Mouse (Mus musculus) spleen, postnatal 4 days (tissue): ENCODE measurements at regions not wholly inside any gene's neighbourhood (a gene's known extent, or its start where the extent isn't known, plus 50 kb on each side); places are given as distances from the start of the nearest gene placed in this dataset.

ENCODE experiments used
- DNase-seq, 2 experiments: peaks; one replicate each; pipeline ENCODE4 v3.0.0; 2022; ENCODE audit warnings: low spot score in 2 of 2

- DNase-seq = no peak
These were observed 50.2 kb upstream of the Nxt1 start for GRCm38 (mm10) chr2:148622216-148622615.

DNA sequence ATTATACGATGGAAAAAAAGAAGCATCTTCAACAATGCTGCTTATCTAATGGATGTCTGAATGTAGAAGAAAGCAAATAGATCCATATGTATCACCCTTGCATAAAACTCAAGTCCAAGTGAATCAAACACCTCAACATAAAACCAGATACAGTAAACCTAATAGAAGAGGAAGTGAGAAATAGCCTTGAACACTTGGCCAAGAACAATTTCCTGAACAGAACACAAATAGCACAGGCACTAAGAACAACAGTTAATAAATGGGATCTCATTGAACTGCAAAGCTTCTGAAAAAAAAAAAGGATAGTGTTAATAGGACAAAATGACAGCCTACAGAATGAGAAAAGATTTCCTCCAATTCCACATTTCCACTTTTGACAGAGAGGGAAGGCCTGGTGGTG, 60.5 kb upstream of the Nxt1 start:
- DNase-seq = no peak

DNA sequence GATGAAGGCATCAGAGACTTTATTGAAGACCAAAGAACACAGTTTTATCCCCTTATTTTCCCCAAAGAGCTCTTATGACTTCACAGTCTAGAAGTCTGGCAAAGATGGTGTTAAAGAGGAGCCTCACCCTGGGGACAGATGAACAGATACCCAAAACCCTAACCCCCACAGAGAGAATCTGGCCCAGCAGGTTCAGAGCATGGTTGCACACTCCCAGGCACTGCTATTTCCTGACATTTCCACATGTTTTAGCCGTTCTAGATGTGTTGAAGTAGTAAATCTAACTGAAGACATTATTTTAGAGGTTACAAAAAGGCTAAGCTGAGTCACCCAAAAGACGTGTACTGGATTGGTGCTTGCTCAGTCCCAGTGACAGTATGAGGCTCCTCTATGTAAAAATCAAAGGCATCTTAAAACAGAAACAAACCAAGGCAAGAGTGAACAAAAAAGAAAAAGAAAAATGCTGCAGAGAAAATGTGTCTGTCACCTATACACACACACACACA, 66.9 kb upstream of the Nxt1 start:
- no peak for DNase-seq

- DNase-seq = no peak
These were observed 68.5 kb upstream of the Nxt1 start for GRCm38 (mm10) chr2:148603951-148604350.

DNA sequence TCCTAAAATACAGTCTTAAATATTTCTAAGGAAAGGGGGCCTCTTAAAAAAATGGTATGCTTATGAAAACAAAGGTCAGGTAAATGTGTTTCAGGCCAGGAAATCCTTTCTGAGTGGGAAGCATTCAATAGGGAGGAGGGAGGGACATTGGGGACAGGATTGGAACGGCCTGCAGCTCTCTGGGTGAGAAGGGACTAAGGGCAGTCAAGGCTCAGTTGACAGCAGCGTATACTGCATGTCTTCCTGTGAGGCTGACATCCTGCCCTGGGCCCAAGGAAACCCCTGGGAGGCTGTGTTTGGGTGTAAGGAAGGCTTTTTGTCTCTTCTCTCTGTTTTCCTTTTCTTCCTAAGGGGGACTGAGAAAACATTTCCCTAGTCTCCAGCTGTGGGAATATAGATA, 69.1 kb upstream of the Nxt1 start:
- DNase-seq = no peak

DNA sequence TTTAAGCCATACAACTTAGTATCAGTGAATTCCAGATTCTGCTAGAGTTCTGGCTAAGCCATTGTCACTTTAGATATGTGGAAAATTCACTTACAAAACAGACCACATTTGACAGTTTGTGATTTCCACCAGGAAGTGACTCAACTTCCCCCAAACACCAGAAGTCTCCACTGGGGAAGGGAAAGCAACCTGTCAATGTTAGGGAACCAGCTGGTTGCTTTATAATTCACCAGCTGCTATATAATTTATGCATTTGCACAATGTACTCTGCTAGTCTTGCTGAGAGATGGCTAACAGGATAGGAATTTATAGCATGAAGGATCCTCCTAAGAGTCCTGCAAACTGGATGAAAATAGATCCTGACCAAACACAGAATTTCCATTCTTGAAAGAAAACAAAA, 72.9 kb upstream of the Nxt1 start:
- DNase-seq = no peak

DNA sequence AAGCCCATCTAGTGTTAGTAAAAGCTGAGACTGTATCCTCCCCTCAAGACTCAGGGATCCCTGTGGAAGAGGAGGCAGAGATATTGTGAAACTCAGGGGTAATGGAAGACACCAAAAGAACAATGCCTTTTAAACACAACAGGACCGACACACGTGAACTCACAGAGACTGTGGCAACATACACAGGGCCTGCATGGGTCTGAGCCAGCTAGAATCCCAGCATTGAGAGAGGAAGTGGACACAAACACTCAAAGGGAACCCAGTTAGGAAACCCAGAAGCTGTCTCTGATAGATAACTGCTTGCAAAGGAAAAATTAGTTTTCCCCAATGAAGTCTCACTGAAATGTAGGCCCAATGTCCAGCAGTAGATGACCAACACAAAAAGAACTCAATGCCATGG, 75.4 kb upstream of the Nxt1 start:
- no peak for DNase-seq

DNA sequence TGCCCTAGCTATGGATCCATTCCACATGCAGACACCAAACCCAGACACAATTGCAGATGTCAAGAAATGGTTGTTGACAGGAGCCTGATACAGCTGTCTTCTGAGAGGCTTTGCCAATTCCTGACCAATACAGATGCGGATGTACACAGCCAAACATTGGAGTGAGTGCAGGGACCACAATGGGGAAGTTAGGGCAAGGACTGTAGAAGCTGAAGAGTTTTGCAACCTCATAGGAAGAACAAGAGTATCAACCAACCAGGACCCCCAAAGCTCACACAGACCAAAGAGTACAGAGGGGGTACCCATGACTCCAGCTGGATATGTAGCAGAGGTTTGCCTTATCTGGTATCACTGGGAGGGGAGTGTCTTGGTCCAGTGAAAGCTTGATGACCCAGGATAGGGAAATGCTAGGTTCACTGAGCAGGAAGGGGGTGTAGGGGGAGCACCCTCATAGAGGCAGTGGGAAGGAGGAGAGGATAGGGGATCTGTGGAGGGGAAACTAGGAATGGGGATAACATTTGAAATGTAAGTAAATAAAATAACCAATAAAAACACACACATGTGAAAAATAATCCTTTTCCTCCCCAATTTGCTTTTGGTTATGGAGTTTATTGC, 86.6 kb upstream of the Nxt1 start:
- no peak for DNase-seq

DNA sequence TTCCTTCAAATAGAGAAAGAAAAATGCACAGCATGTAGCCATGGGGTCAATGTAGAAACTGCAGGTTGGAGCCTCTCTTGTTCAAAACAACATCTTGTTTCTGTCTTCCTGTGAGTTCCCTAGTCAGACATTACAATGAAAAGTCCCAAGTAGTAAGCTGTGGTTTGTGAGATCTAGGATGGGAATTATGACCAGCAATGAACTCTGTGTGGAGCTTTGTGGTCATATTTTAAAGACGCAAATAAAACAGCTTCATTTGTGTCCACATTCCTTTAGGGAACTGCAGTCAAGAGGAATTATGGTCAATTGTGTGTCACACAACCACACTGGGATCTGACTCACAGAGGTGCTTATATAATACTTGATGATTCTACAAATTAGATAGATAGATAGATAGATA, 90.2 kb upstream of the Nxt1 start:
- no peak for DNase-seq

DNA sequence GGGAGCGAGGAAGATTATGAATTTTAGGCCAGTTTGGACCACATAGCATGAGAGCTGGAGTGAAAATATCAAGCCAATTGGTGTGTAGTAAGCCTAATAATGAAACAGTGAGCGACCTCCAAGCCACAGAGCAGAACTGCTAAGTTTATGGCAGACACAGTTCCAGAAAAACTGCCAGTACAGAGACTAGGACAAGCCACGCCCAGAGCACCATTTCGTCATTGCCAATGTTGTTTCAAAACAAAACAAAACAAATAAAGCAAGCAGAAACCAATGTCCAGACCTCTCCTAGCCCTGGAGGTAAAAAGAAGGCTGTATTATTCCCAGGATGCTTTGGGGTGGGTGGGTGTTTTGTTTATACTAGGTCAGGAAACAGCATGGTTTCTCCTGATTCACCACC, 90.7 kb upstream of the Nxt1 start:
- DNase-seq = no peak

DNA sequence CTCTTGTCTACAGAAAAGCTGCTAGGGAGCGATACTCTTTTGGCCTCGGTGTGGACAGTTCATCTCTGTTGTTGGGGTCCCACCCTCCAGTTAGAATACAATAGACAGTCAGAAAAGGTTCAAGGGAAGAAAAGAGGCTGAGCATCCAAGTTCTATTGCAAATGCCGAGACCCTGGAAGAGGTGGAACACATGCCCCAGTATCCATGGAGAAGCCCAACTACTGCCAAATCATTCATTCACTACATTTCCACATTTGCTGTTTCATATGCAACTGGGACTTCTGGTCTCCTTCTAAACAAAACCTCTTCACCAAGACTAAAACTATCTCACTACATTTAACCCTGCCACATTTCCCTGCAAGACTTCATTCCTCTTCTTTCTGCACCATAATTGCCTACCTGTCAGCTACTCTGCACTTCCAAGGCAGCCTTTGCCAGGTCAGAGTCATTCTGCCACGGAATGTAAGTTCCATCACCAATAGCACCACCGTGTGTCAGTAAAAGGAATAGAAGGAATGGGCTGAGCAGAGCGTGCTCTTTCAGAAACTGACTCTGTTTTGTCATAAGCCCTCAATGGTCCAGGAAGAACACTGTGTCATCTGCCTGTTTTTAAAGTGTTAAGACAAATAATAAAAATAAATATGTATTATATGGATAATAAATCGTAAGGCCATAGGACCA, 92.0 kb upstream of the Nxt1 start:
- no peak for DNase-seq

DNA sequence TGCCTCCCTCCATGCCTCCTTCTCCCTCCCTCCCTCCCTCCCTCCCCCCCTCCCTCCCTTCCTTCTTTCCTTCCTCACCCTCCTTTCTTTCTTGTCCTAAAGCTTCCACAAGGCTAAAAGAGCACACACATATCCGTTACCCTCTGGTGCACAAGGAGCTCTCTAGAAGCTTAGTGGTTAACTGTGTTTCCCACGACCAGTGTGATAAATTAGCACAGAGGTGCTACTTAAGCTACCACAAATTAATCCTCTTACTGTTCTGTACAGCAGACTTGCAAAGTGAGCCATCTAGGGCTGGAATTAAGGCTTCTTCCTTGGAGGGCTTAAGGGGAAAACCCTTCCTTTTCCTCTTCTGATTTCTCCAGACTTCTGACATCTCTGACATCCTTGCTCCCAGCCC, 92.8 kb upstream of the Nxt1 start:
- DNase-seq = no peak

DNA sequence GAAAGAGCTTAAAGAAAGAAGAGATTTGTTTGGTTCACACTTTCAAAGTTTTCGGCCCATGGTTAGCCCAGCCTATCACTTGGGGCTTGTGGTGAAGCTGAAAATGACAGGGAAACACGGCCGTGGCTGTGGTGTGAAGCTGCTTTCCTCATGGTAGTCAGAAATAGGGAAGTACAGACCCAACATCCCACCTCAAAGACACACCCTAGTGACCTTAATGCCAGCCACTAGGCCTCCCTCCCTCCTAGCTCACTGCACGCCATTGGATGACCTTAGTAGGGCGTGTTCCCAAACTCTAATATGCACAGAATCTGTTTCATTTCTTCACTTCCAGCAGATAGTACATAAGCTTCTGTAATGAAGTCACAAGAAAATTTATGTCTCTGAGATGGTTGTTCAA, 93.4 kb upstream of the Nxt1 start:
- DNase-seq = no peak

DNA sequence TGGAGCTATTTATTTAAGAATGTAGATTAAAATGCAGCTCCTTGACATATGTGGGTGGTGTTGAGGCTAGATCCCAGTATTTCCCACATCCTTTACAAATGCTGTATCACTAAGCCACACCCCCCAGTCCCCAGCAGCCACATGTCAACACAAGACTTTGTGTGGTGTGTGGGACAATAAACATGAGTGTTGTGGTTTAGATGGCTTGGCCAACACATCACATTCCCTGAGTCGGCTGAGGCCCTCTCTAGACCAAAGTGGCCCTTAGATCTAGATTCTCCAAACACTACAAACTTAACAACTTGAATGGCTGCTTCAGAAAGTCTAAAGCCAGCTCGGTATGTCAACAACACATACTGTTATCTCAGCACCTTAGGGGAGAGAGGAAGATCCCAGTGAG, 94.2 kb upstream of the Nxt1 start:
- no peak for DNase-seq

- no peak for DNase-seq
These were observed 97.0 kb upstream of the Nxt1 start for GRCm38 (mm10) chr2:148575433-148575832.

DNA sequence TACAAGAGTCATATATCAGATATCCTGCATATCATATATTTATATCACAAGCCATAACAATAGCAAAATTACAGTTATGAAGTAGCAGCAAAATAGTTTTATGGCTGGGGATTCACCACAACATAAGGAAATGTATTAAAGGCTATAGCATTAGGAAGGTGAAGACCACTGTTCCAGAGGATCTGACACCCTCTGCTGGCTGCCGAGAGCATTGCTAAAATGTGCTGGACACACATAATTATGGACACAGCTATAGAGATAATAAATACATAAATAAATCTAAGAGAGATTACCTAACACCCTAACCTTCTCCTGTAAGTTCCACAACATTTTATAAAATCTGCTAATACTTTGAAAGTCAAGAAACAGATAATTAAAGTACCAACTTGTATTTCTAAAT, 100.2 kb upstream of the Nxt1 start:
- peak; percentile 59 to 79 for DNase-seq

DNA sequence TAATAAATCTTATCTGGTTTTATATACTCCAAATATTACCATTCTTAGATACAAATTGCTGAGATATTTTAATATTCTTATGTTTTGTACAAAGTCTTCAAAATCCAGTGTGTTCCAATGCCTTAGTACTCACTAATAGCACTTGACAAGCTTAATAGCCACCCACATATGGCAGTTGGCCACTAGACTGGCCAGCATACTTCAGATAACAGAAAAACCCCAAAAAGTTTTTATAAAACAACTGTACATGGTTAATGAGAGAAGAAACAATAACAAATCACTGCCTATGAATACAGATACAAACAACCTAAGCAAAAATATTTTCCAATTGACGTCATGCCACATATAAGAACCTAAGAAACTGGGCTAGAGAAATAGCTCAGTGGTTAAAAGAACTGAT, 100.8 kb upstream of the Nxt1 start:
- no peak for DNase-seq

DNA sequence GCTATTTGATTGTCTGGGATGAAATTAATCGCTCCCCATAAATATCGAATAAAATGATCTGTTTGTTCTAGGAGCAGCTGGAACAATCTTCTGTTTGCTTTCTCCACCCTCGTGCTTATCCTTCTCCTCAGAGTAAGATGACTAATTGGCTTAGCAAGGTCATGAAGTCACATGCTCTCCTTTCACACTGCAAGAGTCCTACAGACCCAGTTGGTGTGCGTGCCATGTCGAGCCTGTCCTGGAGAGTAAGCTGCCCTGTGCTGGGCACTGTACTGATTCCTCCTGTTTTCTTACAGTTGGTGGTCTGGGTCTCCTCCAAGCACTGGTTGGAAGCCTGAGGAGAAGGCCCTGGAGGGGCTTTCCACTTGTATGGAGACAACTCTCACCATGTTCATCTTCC, 101.4 kb upstream of the Nxt1 start:
- DNase-seq = no peak

DNA sequence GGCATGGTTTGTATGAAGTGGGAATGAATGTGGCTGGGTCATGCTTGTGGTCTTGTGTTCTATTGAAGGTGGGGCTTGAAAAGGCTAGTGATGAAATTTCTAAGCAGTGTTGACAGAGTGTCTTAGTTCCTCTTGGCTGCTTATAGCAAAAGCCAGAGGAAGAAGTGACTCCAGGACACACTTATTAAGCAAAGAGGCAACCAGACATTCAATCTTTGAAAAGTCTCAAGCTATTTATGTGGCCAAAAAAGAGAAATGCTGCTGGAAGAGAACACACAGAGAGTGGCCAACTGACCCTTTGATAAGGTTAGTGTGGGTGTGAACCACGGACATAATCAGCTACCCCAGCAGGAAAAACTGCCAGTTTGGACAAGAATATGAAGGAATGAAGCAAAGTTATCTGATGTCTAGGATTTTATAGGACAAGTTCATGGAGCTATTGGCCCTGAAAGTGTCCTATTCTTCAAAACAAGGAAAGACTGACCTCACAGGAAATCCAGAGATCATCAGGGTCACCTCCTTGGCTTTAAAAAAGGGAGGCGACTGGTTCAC, 104.4 kb upstream of the Nxt1 start:
- DNase-seq = no peak

GRCm38 (mm10) chr2:148563390-148563789, 109.0 kb upstream of the Nxt1 start:
- no peak for DNase-seq

DNA sequence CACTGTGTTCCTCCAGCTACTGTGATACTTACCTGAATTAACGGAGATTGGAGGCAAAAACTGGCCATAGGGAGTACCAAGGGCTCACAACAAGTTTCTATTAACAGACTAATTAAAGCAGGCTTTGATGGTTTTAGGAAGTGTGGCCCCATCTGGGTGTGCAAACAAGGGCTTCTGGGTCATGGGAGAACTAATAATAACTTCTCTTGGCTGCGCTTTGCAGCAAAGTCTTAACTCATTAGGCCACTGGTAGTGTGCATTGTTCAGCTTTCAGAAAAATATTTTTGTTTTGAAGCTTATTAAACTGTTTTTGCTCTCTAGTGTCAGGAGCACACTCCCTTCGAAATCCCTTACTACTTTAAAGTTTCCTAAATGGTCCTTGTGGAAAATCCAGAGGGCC, 110.4 kb upstream of the Nxt1 start:
- DNase-seq = no peak

DNA sequence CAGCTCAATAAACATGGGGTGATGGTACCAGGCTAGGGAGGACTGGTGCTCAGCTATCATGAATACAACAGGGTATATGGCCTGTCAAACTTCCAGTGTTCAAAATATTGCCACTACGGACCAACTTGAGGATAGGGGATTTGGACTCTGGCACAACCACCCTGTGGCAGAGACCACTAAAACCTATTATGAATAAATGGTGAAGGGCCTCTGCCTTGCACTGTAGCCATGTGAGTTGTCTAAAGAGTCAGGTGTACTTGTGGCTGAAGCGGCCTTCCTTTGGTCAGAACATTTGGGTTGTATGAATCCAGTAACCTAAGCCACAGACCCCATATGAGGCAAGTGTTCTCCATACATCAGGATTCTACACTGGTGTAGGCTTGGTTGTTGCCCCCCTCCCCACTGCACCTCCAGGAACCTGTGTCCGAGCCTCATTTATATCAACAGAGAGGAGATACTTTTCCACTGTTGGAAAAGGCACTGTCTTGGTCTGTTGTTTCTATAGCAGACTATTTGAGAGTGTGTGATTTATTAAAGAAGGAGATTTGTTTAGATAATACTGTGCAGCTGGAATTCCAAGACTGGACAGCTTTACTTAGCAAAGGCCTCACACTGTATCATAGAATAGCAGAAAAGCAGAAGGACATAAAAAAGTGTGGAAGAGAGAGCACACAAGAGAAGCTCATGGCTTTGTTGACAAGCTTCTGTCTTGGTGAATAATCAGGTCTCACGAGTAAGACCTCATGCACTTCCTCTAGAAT, 112.2 kb upstream of the Nxt1 start:
- DNase-seq = no peak

DNA sequence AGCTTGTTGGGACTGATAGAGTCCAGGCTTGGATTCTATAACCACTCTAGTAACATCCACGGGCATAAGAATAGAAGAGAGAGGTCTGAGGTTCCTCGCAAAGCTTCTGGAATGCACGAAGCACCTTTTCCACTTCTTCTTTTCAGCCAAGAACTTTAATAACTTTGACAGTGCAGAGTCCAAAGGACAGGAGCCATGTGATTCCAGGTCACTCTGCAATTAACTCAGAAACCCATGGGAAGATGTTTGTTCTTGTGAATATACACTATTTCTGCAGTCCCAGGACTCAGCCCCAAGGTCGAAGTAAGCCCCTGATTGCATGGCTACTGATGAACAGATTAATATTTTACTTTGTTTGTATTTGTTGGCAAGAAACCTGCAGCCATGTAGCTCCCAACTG, 113.0 kb upstream of the Nxt1 start:
- DNase-seq = no peak
